In genomic region chr19:60731299-60731698, GRCm38 (mm10) we compare ENCODE assay signal across 18 mouse cellular contexts.
"Had no signal": no experiment of that assay in that cellular context is flagged by ENCODE, and none has a peak within 500 bp of the region (broad histone marks: within the 10 kb centered on the region; RNA-seq: fewer than 3 reads in every experiment).

No protein-coding gene starts in this region.

- H3K4me1 ChIP-seq: midbrain, embryonic 10.5 days; midbrain, embryonic 12.5 days; neural tube, embryonic 13.5 days; neural tube, embryonic 15.5 days had no signal

- H3K27ac ChIP-seq: midbrain, embryonic 10.5 days; midbrain, embryonic 12.5 days; neural tube, embryonic 13.5 days; neural tube, embryonic 15.5 days had no signal

- DNase-seq: lung, embryonic 14.5 days; lung, postnatal 10 days; lung, postnatal 4 days; midbrain, embryonic 14.5 days; retina, postnatal 1 day; right cerebral cortex, adult 18-20 months; right cerebral cortex, postnatal 25 days; right cerebral cortex, postnatal 4 days; spleen, adult 18-20 months; thymus, adult 18-20 months; thymus, postnatal 14 days; thymus, postnatal 36 days had no signal

- H3K9me3 ChIP-seq: midbrain, embryonic 10.5 days; midbrain, embryonic 12.5 days; neural tube, embryonic 13.5 days; neural tube, embryonic 15.5 days had no signal

- H3K36me3 ChIP-seq: midbrain, embryonic 10.5 days; midbrain, embryonic 12.5 days; neural tube, embryonic 13.5 days; neural tube, embryonic 15.5 days had no signal

- H3K9ac ChIP-seq: lung, embryonic 14.5 days; midbrain, embryonic 12.5 days; neural tube, embryonic 13.5 days; neural tube, embryonic 15.5 days had no signal

- H3K27me3 ChIP-seq: midbrain, embryonic 12.5 days; neural tube, embryonic 13.5 days; neural tube, embryonic 15.5 days had no signal

- H3K4me2 ChIP-seq: lung, embryonic 14.5 days; midbrain, embryonic 12.5 days; neural tube, embryonic 13.5 days; neural tube, embryonic 15.5 days had no signal

- ATAC-seq: midbrain, embryonic 16.5 days had no signal

- H3K4me3 ChIP-seq: midbrain, embryonic 10.5 days; midbrain, embryonic 12.5 days; myocyte; neural tube, embryonic 13.5 days; neural tube, embryonic 15.5 days had no signal
